Mouse (Mus musculus): ENCODE results near the gene Prl3b1. TPM values are rescaled to one million over a fixed set of nuclear protein-coding genes. Genes with fewer than 3 reads are reported as not detected.

Gene Prl3b1
- not detected in 2 replicates for total RNA-seq (2014; fragmentation: Nextera tagmentation)
- not detected in 2 replicates for total RNA-seq (2017)

DNA sequence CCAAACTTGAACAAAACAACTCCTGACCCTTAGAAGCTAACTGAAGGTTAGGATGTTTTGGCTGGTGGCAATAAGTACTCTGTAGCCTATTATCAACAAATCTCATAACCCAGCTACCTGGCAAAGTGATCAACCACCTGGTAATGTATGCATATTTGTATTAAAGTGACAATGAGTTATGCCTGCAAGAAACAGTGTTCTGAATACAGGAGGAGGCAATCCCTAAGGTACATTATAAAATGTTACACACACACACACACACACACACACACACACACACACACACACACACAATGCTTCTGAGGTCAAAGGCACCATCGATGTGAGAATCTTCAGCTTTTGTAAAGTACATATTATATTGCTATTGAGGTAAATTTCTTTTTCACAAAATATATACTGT is at the start of gene Prl3b1:
Gene Prl3b1, plus strand, starts transcription at position 301 of the 400 bp plus-strand sequence.
- no peak for ATAC-seq (replicated peaks; ENCODE audit: low FRiP score, low TSS enrichment, poor library complexity, severe bottlenecking)

DNA sequence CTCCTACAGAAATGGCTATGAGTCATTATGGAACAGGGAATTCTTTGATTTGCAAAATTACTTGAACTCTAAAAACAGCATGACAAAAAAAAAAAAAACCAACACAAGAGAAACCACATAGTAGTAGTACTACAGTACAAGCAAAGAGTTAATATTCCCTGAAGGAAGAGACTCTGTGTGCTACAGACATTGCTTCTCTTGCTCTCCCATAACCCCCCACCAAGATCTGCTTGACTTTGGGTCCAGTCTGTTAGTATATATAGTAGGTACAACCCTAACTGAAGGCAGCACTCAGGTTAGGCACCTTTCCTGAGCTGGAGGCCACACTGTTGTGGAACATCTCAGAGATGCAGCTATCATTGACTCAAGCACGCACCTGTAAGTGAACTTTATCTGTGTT is 45.3 kb upstream of the Prl3b1 start, which contains the start of gene Prl3c1:
Gene Prl3c1, plus strand, starts transcription at position 301 of the 400 bp plus-strand sequence.
- ATAC-seq (replicated peaks; ENCODE audit: low FRiP score, low TSS enrichment, poor library complexity, severe bottlenecking), result no peak

GRCm38 (mm10) chr13:27259136-27259535 is 17.5 kb downstream of the Prl3b1 start, which contains the start of gene Prl3a1:
Gene Prl3a1 (plus strand): TSS chr13:27259436.
- ATAC-seq (replicated peaks; ENCODE audit: low FRiP score, low TSS enrichment, poor library complexity, severe bottlenecking), result no peak

Other genes with a start within 250 kb of the Prl3b1 start
- gene Prl, start 184.3 kb upstream of the Prl3b1 start, total RNA-seq (2014; fragmentation: Nextera tagmentation), result not detected in 2 replicates
- gene Prl, start 184.3 kb upstream of the Prl3b1 start, total RNA-seq (2017), result not detected in 2 replicates
- gene Prl3d1, start 147.7 kb upstream of the Prl3b1 start, total RNA-seq (2014; fragmentation: Nextera tagmentation), result not detected in 2 replicates
- not detected in 2 replicates for gene Prl3d1, start 147.7 kb upstream of the Prl3b1 start, total RNA-seq (2017)
- gene Prl3d2, start 120.1 kb upstream of the Prl3b1 start, total RNA-seq (2014; fragmentation: Nextera tagmentation), result not detected in 2 replicates
- not detected in 2 replicates for gene Prl3d2, start 120.1 kb upstream of the Prl3b1 start, total RNA-seq (2017)
- gene Prl3d3, start 85.1 kb upstream of the Prl3b1 start, total RNA-seq (2014; fragmentation: Nextera tagmentation), result not detected in 2 replicates
- gene Prl3d3, start 85.1 kb upstream of the Prl3b1 start, total RNA-seq (2017), result not detected in 2 replicates
- gene Prl3c1, start 45.2 kb upstream of the Prl3b1 start, total RNA-seq (2014; fragmentation: Nextera tagmentation), result not detected in 2 replicates
- not detected in 2 replicates for gene Prl3c1, start 45.2 kb upstream of the Prl3b1 start, total RNA-seq (2017)
- not detected in 2 replicates for gene Prl3a1, start 17.6 kb downstream of the Prl3b1 start, total RNA-seq (2014; fragmentation: Nextera tagmentation)
- gene Prl3a1, start 17.6 kb downstream of the Prl3b1 start, total RNA-seq (2017), result not detected in 2 replicates
- gene Prl6a1, start 70.8 kb downstream of the Prl3b1 start, total RNA-seq (2014; fragmentation: Nextera tagmentation), result not detected in 2 replicates
- gene Prl6a1, start 70.8 kb downstream of the Prl3b1 start, total RNA-seq (2017), result not detected in 2 replicates
- not detected in 2 replicates for gene Prl8a2, start 103.8 kb downstream of the Prl3b1 start, total RNA-seq (2014; fragmentation: Nextera tagmentation)
- not detected in 2 replicates for gene Prl8a2, start 103.8 kb downstream of the Prl3b1 start, total RNA-seq (2017)
- gene Prl2b1, start 149.0 kb downstream of the Prl3b1 start, total RNA-seq (2014; fragmentation: Nextera tagmentation), result not detected in 2 replicates
- gene Prl2b1, start 149.0 kb downstream of the Prl3b1 start, total RNA-seq (2017), result not detected in 2 replicates
- not detected in 2 replicates for gene Prl8a6, start 196.8 kb downstream of the Prl3b1 start, total RNA-seq (2014; fragmentation: Nextera tagmentation)
- not detected in 2 replicates for gene Prl8a6, start 196.8 kb downstream of the Prl3b1 start, total RNA-seq (2017)